Mouse (Mus musculus) cortical plate, adult 2 months (tissue): ENCODE data around the gene 1700066M21Rik.

ENCODE experiments used
- CTCF ChIP-seq: fragments of 200-500 bp; IDR thresholded peaks from 2 replicates; pipeline ENCODE4 v1.5.1; 2011; ENCODE audit warnings: mild to moderate bottlenecking, control low read depth, low read length; ENCODE audit not compliant: insufficient read depth; ENCODE audit errors: extremely low read depth
- POLR2A ChIP-seq: fragments of 200-500 bp; IDR thresholded peaks from 2 replicates; pipeline ENCODE4 v1.6.1; 2011; ENCODE audit warnings: mild to moderate bottlenecking, low read length, control low read depth; ENCODE audit not compliant: insufficient read depth; ENCODE audit errors: extremely low read depth

DNA sequence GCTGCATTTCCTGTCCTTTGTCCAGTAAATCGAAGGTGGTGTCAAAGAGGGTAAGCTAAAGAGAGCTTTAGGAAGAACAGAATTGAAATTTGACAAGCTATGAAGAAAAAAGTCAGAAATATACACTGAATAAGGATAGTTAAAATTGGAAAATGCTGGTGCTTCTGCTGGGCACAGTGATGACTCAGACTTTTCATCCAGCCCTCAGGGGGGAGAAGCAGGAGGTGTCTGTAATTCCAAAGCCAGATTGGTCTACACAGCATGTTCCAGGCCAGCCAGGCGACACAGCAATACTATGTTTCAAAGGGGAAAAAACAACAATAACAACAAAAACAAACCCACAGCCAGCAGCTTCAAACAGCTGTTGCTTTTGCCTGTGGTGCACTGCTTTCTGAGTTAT lies 36.0 kb downstream of the 1700066M21Rik start:
- TF ChIP-seq CTCF (no peak), POLR2A (no peak)
